Mouse (Mus musculus): ENCODE measurements at regions not wholly inside any gene's neighbourhood (a gene's known extent, or its start where the extent isn't known, plus 50 kb on each side); places are given as distances from the start of the nearest gene placed in this dataset.
A peak's percentile ranks its signal among the peaks of the same experiment; 100 is the strongest.

- Histone ChIP-seq H3K4me2 (replicated peaks; ENCODE audit: low read depth, low read length) (no peak overlapping the region), H3K4me1 (ENCODE audit: control insufficient read depth, insufficient read depth, low read length) (peaks cover 34% of the 10 kb centered on the region), H3K27me3 (ENCODE audit: control insufficient read depth, insufficient read depth, low read length) (no peaks in the 10 kb centered on the region), H3K36me3 (ENCODE audit: control insufficient read depth, insufficient read depth, low read length) (no peaks in the 10 kb centered on the region), H3K9ac (replicated peaks; ENCODE audit: low read depth, low read length) (no peak overlapping the region), H3K4me3 (ENCODE audit: low read depth, low read length) (no peak overlapping the region), H3K27ac (ENCODE audit: low read length) (peak overlapping the region; percentile 76), H3K9me3 (ENCODE audit: control insufficient read depth, low read depth, low read length) (no peaks in the 10 kb centered on the region)
- WGBS, result 15% methylated on average over 5 of the region's 5 CpGs
- 0 out of 2 replicates have a peak, but pooled peaks have one; percentile 19 for ATAC-seq (ENCODE audit: insufficient number of reproducible peaks, insufficient read depth, low FRiP score, low read depth)
Observed at GRCm38 (mm10) chr14:25196820-25197219, 262.2 kb upstream of the Zmiz1 start.

GRCm38 (mm10) chr14:25199900-25200299 is 259.1 kb upstream of the Zmiz1 start:
- H3K27ac ChIP-seq (ENCODE audit: low read length), result peak overlapping the region; percentile 89
- H3K27me3 ChIP-seq (ENCODE audit: control insufficient read depth, insufficient read depth, low read length), result no peaks in the 10 kb centered on the region
- peaks cover 38% of the 10 kb centered on the region for H3K4me1 ChIP-seq (ENCODE audit: control insufficient read depth, insufficient read depth, low read length)
- no peak overlapping the region for H3K4me3 ChIP-seq (ENCODE audit: low read depth, low read length)
- H3K9ac ChIP-seq (replicated peaks; ENCODE audit: low read depth, low read length), result no peak overlapping the region
- no peak overlapping the region for H3K4me2 ChIP-seq (replicated peaks; ENCODE audit: low read depth, low read length)
- no peak for ATAC-seq (ENCODE audit: insufficient number of reproducible peaks, insufficient read depth, low FRiP score, low read depth)
- H3K9me3 ChIP-seq (ENCODE audit: control insufficient read depth, low read depth, low read length), result no peaks in the 10 kb centered on the region
- H3K36me3 ChIP-seq (ENCODE audit: control insufficient read depth, insufficient read depth, low read length), result no peaks in the 10 kb centered on the region
- WGBS, result 79% methylated on average over 3 of the region's 3 CpGs

- Histone ChIP-seq H3K4me1 (ENCODE audit: control insufficient read depth, insufficient read depth, low read length) (peaks cover 38% of the 10 kb centered on the region), H3K4me2 (replicated peaks; ENCODE audit: low read depth, low read length) (no peak overlapping the region), H3K36me3 (ENCODE audit: control insufficient read depth, insufficient read depth, low read length) (no peaks in the 10 kb centered on the region), H3K4me3 (ENCODE audit: low read depth, low read length) (no peak overlapping the region), H3K27ac (ENCODE audit: low read length) (peak overlapping the region; percentile 89), H3K9me3 (ENCODE audit: control insufficient read depth, low read depth, low read length) (no peaks in the 10 kb centered on the region), H3K27me3 (ENCODE audit: control insufficient read depth, insufficient read depth, low read length) (no peaks in the 10 kb centered on the region), H3K9ac (replicated peaks; ENCODE audit: low read depth, low read length) (no peak overlapping the region)
- 18% methylated on average over 4 of the region's 4 CpGs for WGBS
- peak; percentile 35; the same call in 1 of the 2 replicates for ATAC-seq (ENCODE audit: insufficient number of reproducible peaks, insufficient read depth, low FRiP score, low read depth)
Observed at GRCm38 (mm10) chr14:25200656-25201179, 258.3 kb upstream of the Zmiz1 start.

- H3K36me3 ChIP-seq (ENCODE audit: control insufficient read depth, insufficient read depth, low read length), result no peaks in the 10 kb centered on the region
- H3K4me2 ChIP-seq (replicated peaks; ENCODE audit: low read depth, low read length), result no peak overlapping the region
- WGBS, result 40% methylated on average over 2 of the region's 2 CpGs
- H3K27me3 ChIP-seq (ENCODE audit: control insufficient read depth, insufficient read depth, low read length), result no peaks in the 10 kb centered on the region
- H3K27ac ChIP-seq (ENCODE audit: low read length), result 0 out of 2 replicates have a peak overlapping the region, but pooled peaks have one; percentile 89
- no peaks in the 10 kb centered on the region for H3K9me3 ChIP-seq (ENCODE audit: control insufficient read depth, low read depth, low read length)
- no peak for ATAC-seq (ENCODE audit: insufficient number of reproducible peaks, insufficient read depth, low FRiP score, low read depth)
- H3K4me1 ChIP-seq (ENCODE audit: control insufficient read depth, insufficient read depth, low read length), result peaks cover 29% of the 10 kb centered on the region
- no peak overlapping the region for H3K9ac ChIP-seq (replicated peaks; ENCODE audit: low read depth, low read length)
- no peak overlapping the region for H3K4me3 ChIP-seq (ENCODE audit: low read depth, low read length)
Observed at GRCm38 (mm10) chr14:25202312-25202711, 256.7 kb upstream of the Zmiz1 start.

- Histone ChIP-seq H3K4me2 (replicated peaks; ENCODE audit: low read depth, low read length) (no peak overlapping the region), H3K36me3 (ENCODE audit: control insufficient read depth, insufficient read depth, low read length) (no peaks in the 10 kb centered on the region), H3K27ac (ENCODE audit: low read length) (no peak overlapping the region), H3K4me1 (ENCODE audit: control insufficient read depth, insufficient read depth, low read length) (peaks cover 33% of the 10 kb centered on the region), H3K4me3 (ENCODE audit: low read depth, low read length) (no peak overlapping the region), H3K27me3 (ENCODE audit: control insufficient read depth, insufficient read depth, low read length) (no peaks in the 10 kb centered on the region), H3K9me3 (ENCODE audit: control insufficient read depth, low read depth, low read length) (no peaks in the 10 kb centered on the region), H3K9ac (replicated peaks; ENCODE audit: low read depth, low read length) (no peak overlapping the region)
- WGBS, result 91% methylated on average over 5 of the region's 5 CpGs
- no peak for ATAC-seq (ENCODE audit: insufficient number of reproducible peaks, insufficient read depth, low FRiP score, low read depth)
Observed at GRCm38 (mm10) chr14:25204091-25204490, 254.9 kb upstream of the Zmiz1 start.

- H3K4me3 ChIP-seq (ENCODE audit: low read depth, low read length), result no peak overlapping the region
- no peak overlapping the region for H3K4me2 ChIP-seq (replicated peaks; ENCODE audit: low read depth, low read length)
- H3K27me3 ChIP-seq (ENCODE audit: control insufficient read depth, insufficient read depth, low read length), result no peaks in the 10 kb centered on the region
- 74% methylated on average over 4 of the region's 4 CpGs for WGBS
- peaks cover 11% of the 10 kb centered on the region for H3K4me1 ChIP-seq (ENCODE audit: control insufficient read depth, insufficient read depth, low read length)
- no peaks in the 10 kb centered on the region for H3K9me3 ChIP-seq (ENCODE audit: control insufficient read depth, low read depth, low read length)
- no peak for ATAC-seq (ENCODE audit: insufficient number of reproducible peaks, insufficient read depth, low FRiP score, low read depth)
- H3K27ac ChIP-seq (ENCODE audit: low read length), result no peak overlapping the region
- no peak overlapping the region for H3K9ac ChIP-seq (replicated peaks; ENCODE audit: low read depth, low read length)
- no peaks in the 10 kb centered on the region for H3K36me3 ChIP-seq (ENCODE audit: control insufficient read depth, insufficient read depth, low read length)
Observed at GRCm38 (mm10) chr14:25206855-25207254, 252.1 kb upstream of the Zmiz1 start.

- H3K27ac ChIP-seq (ENCODE audit: low read length), result no peak overlapping the region
- H3K36me3 ChIP-seq (ENCODE audit: control insufficient read depth, insufficient read depth, low read length), result no peaks in the 10 kb centered on the region
- H3K9ac ChIP-seq (replicated peaks; ENCODE audit: low read depth, low read length), result no peak overlapping the region
- no peak overlapping the region for H3K4me3 ChIP-seq (ENCODE audit: low read depth, low read length)
- ATAC-seq (ENCODE audit: insufficient number of reproducible peaks, insufficient read depth, low FRiP score, low read depth), result no peak
- WGBS, result 53% methylated on average over 5 of the region's 5 CpGs
- no peaks in the 10 kb centered on the region for H3K27me3 ChIP-seq (ENCODE audit: control insufficient read depth, insufficient read depth, low read length)
- no peaks in the 10 kb centered on the region for H3K9me3 ChIP-seq (ENCODE audit: control insufficient read depth, low read depth, low read length)
- H3K4me1 ChIP-seq (ENCODE audit: control insufficient read depth, insufficient read depth, low read length), result peaks cover 7% of the 10 kb centered on the region; the same call in 1 of the 2 replicates
- H3K4me2 ChIP-seq (replicated peaks; ENCODE audit: low read depth, low read length), result no peak overlapping the region
Observed at GRCm38 (mm10) chr14:25207422-25207821, 251.6 kb upstream of the Zmiz1 start.

GRCm38 (mm10) chr14:25208221-25209056 is 250.5 kb upstream of the Zmiz1 start:
- no peak overlapping the region for H3K4me3 ChIP-seq (ENCODE audit: low read depth, low read length)
- H3K36me3 ChIP-seq (ENCODE audit: control insufficient read depth, insufficient read depth, low read length), result no peaks in the 10 kb centered on the region
- peaks cover 7% of the 10 kb centered on the region; the same call in 1 of the 2 replicates for H3K4me1 ChIP-seq (ENCODE audit: control insufficient read depth, insufficient read depth, low read length)
- WGBS, result 50% methylated on average over 9 of the region's 9 CpGs
- H3K27ac ChIP-seq (ENCODE audit: low read length), result no peak overlapping the region
- H3K9ac ChIP-seq (replicated peaks; ENCODE audit: low read depth, low read length), result no peak overlapping the region
- no peaks in the 10 kb centered on the region for H3K27me3 ChIP-seq (ENCODE audit: control insufficient read depth, insufficient read depth, low read length)
- no peaks in the 10 kb centered on the region for H3K9me3 ChIP-seq (ENCODE audit: control insufficient read depth, low read depth, low read length)
- no peak overlapping the region for H3K4me2 ChIP-seq (replicated peaks; ENCODE audit: low read depth, low read length)
- ATAC-seq (ENCODE audit: insufficient number of reproducible peaks, insufficient read depth, low FRiP score, low read depth), result 0 out of 2 replicates have a peak, but pooled peaks have one; percentile 37
